In the genomic region with DNA sequence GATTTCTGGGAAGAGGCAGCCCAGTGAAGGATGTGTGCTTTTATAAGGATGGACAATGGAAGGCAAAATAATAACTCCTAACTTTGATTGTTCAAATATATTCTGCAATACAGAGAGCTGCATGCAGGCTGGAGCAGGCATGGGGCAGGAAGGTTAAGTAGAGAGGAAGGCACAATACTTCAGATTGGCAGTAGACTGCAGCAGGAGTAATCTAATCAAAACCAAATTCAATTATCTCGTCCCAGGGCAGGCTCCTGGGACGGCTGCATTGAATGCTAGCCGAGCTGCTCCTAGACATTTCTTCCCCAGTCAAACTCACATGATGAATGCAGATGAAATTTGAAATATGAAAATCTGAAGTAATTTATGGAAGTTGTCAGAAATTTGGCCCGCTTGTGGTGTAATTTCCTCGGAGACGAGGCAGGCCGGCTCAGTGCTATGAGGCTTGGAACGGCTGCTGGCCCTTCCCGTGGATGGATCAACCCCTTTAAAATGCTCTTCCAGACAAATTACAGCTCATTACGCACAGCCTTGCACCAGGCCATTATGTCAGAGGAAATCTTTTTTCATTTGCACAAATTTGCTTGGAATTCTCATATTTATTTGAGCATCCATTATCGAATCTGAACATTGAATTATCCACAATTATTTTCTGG, we compare ENCODE assay signal across 22 mouse cellular contexts. TPM values are rescaled to one million over a fixed set of nuclear protein-coding genes. Genes with fewer than 3 reads are reported as not detected.
DNase-seq lines count a peak whose midpoint lies in the region; ATAC-seq and TF ChIP-seq lines count a peak whose summit lies in the region.
"Had no signal": no experiment of that assay in that cellular context is flagged by ENCODE, and none has a peak within 500 bp of the region (broad histone marks: within the 10 kb centered on the region; RNA-seq: fewer than 3 reads in every experiment).

No protein-coding gene starts in this region.

- no peaks in the 10 kb centered on the region for H3K9me3 ChIP-seq in hindbrain, embryonic 11.5 days (ENCODE audit: control insufficient read depth, low read length)
- no peaks in the 10 kb centered on the region for H3K9me3 ChIP-seq in hindbrain, postnatal 0 days (ENCODE audit: low read length)
- H3K9me3 ChIP-seq in stomach, embryonic 14.5 days (ENCODE audit: control insufficient read depth, low read depth, low read length), result no peaks in the 10 kb centered on the region
- H3K9me3 ChIP-seq in stomach, postnatal 0 days (ENCODE audit: control insufficient read depth, low read length), result no peaks in the 10 kb centered on the region
- H3K9me3 ChIP-seq in intestine, embryonic 15.5 days, result no peaks in the 10 kb centered on the region
- H3K9me3 ChIP-seq: forebrain, embryonic 13.5 days; heart, embryonic 15.5 days; limb, embryonic 13.5 days; liver, embryonic 12.5 days had no signal

- peaks cover 6% of the 10 kb centered on the region for H3K27me3 ChIP-seq in hindbrain, embryonic 11.5 days (ENCODE audit: control insufficient read depth, insufficient read depth, low read length)
- peaks cover 33% of the 10 kb centered on the region; the same call in 1 of the 2 replicates for H3K27me3 ChIP-seq in hindbrain, postnatal 0 days (ENCODE audit: insufficient read depth, low read length)
- H3K27me3 ChIP-seq in stomach, embryonic 14.5 days (ENCODE audit: control insufficient read depth, insufficient read depth, low read length), result 0 out of 2 replicates have a peak, but pooled peaks cover 3% of the 10 kb centered on the region
- H3K27me3 ChIP-seq in stomach, postnatal 0 days (ENCODE audit: control insufficient read depth, insufficient read depth, low read length), result no peaks in the 10 kb centered on the region
- 0 out of 2 replicates have a peak, but pooled peaks cover 6% of the 10 kb centered on the region for H3K27me3 ChIP-seq in intestine, embryonic 15.5 days (replicated peaks)

- no peak for TF ChIP-seq EP300 in stomach, postnatal 0 days (optimal IDR thresholded peaks at IDR 0.05)

- ATAC-seq in hindbrain, embryonic 11.5 days (ENCODE audit: low FRiP score), result peak; percentile 79
- ATAC-seq in hindbrain, postnatal 0 days, result no peak
- peak; percentile 77; the same call in 1 of the 2 replicates for ATAC-seq in stomach, embryonic 14.5 days (ENCODE audit: insufficient number of reproducible peaks, insufficient read depth, low FRiP score, low read depth)
- no peak for ATAC-seq in stomach, postnatal 0 days (ENCODE audit: low FRiP score, low TSS enrichment)
- ATAC-seq in intestine, embryonic 15.5 days, result peak; percentile 86
- ATAC-seq: forebrain, embryonic 13.5 days; liver, embryonic 12.5 days had no signal

- no peak overlapping the region for H3K4me3 ChIP-seq in hindbrain, embryonic 11.5 days (ENCODE audit: low read depth, low read length)
- H3K4me3 ChIP-seq in hindbrain, postnatal 0 days (ENCODE audit: low read length), result no peak overlapping the region
- H3K4me3 ChIP-seq in stomach, embryonic 14.5 days (ENCODE audit: low read depth, low read length), result no peak overlapping the region
- H3K4me3 ChIP-seq in stomach, postnatal 0 days (ENCODE audit: low read depth, low read length), result no peak overlapping the region
- no peak overlapping the region for H3K4me3 ChIP-seq in intestine, embryonic 15.5 days (replicated peaks)
- H3K4me3 ChIP-seq: forebrain, embryonic 13.5 days; gastrocnemius, adult 2 months; heart, embryonic 15.5 days; limb, embryonic 13.5 days; liver, embryonic 12.5 days had no signal

- DNase-seq in hindbrain, embryonic 11.5 days (ENCODE audit: low spot score), result no peak
- DNase-seq in hindbrain, postnatal 0 days (ENCODE audit: low spot score), result no peak
- DNase-seq in stomach, postnatal 0 days (ENCODE audit: low spot score), result no peak
- DNase-seq in frontal cortex, adult 2 months (ENCODE audit: extremely low spot score in 1 of 2, low spot score in 1 of 2), result no peak
- DNase-seq in lung, postnatal 25 days (ENCODE audit: low spot score), result no peak
- DNase-seq: adrenal gland, postnatal 14 days; cerebellum, adult 9-10 months; gastrocnemius, adult 2 months; heart, postnatal 36 days; kidney, adult 11 months; kidney, postnatal 4 days; layer of hippocampus, adult 9-11 months; lung, adult 18-20 months; lung, postnatal 10 days; thymus, adult 2 months; thymus, postnatal 4 days had no signal

- no peaks in the 10 kb centered on the region for H3K36me3 ChIP-seq in hindbrain, embryonic 11.5 days (ENCODE audit: control insufficient read depth, insufficient read depth, low read length)
- no peaks in the 10 kb centered on the region for H3K36me3 ChIP-seq in hindbrain, postnatal 0 days (ENCODE audit: insufficient read depth, low read length)
- H3K36me3 ChIP-seq in stomach, embryonic 14.5 days (ENCODE audit: control insufficient read depth, insufficient read depth, low read length), result no peaks in the 10 kb centered on the region
- no peaks in the 10 kb centered on the region for H3K36me3 ChIP-seq in stomach, postnatal 0 days (ENCODE audit: control insufficient read depth, insufficient read depth, low read length)
- H3K36me3 ChIP-seq in intestine, embryonic 15.5 days, result no peaks in the 10 kb centered on the region
- H3K36me3 ChIP-seq: heart, embryonic 15.5 days; limb, embryonic 13.5 days; liver, embryonic 12.5 days had no signal

- no peak for TF ChIP-seq CTCF in hindbrain, postnatal 0 days (IDR thresholded peaks at IDR 0.05; ENCODE audit: low read depth)
- no peak for TF ChIP-seq CTCF in stomach, postnatal 0 days (IDR thresholded peaks at IDR 0.05; ENCODE audit: low read depth)

- no peaks in the 10 kb centered on the region for H3K4me1 ChIP-seq in hindbrain, embryonic 11.5 days (replicated peaks; ENCODE audit: control insufficient read depth, insufficient read depth, low read length)
- H3K4me1 ChIP-seq in hindbrain, postnatal 0 days (ENCODE audit: insufficient read depth, low read length), result no peaks in the 10 kb centered on the region
- no peaks in the 10 kb centered on the region for H3K4me1 ChIP-seq in stomach, embryonic 14.5 days (ENCODE audit: control insufficient read depth, insufficient read depth, low read length)
- H3K4me1 ChIP-seq in stomach, postnatal 0 days (replicated peaks; ENCODE audit: control insufficient read depth, insufficient read depth), result no peaks in the 10 kb centered on the region
- H3K4me1 ChIP-seq in intestine, embryonic 15.5 days (replicated peaks), result no peaks in the 10 kb centered on the region
- H3K4me1 ChIP-seq: heart, embryonic 15.5 days; limb, embryonic 13.5 days; liver, embryonic 12.5 days had no signal

- no peak overlapping the region for H3K4me2 ChIP-seq in hindbrain, embryonic 11.5 days (replicated peaks; ENCODE audit: low read depth, low read length)
- H3K4me2 ChIP-seq in hindbrain, postnatal 0 days (ENCODE audit: low read depth, low read length), result no peak overlapping the region
- H3K4me2 ChIP-seq in stomach, embryonic 14.5 days (replicated peaks; ENCODE audit: low read depth, low read length), result no peak overlapping the region
- H3K4me2 ChIP-seq in stomach, postnatal 0 days (replicated peaks; ENCODE audit: low read depth), result no peak overlapping the region
- no peak overlapping the region for H3K4me2 ChIP-seq in intestine, embryonic 15.5 days (replicated peaks)
- H3K4me2 ChIP-seq: forebrain, embryonic 13.5 days; heart, embryonic 15.5 days; limb, embryonic 13.5 days; liver, embryonic 12.5 days had no signal

- no peak overlapping the region for H3K9ac ChIP-seq in hindbrain, embryonic 11.5 days (ENCODE audit: low read depth, low read length)
- no peak overlapping the region for H3K9ac ChIP-seq in hindbrain, postnatal 0 days (replicated peaks; ENCODE audit: low read length)
- H3K9ac ChIP-seq in stomach, embryonic 14.5 days (replicated peaks; ENCODE audit: low read depth, low read length), result no peak overlapping the region
- H3K9ac ChIP-seq in stomach, postnatal 0 days (ENCODE audit: low read length), result no peak overlapping the region
- no peak overlapping the region for H3K9ac ChIP-seq in intestine, embryonic 15.5 days
- H3K9ac ChIP-seq: forebrain, embryonic 13.5 days; heart, embryonic 15.5 days; limb, embryonic 13.5 days; liver, embryonic 12.5 days had no signal

- WGBS in hindbrain, embryonic 11.5 days, result 50% methylated on average over 11 of the region's 11 CpGs
- WGBS in hindbrain, postnatal 0 days, result 55% methylated on average over 11 of the region's 11 CpGs
- 68% methylated on average over 11 of the region's 11 CpGs for WGBS in stomach, embryonic 14.5 days
- 63% methylated on average over 11 of the region's 11 CpGs for WGBS in stomach, postnatal 0 days
- 66% methylated on average over 11 of the region's 11 CpGs for WGBS in intestine, embryonic 15.5 days

- H3K27ac ChIP-seq in hindbrain, embryonic 11.5 days (ENCODE audit: low read depth, low read length), result no peak overlapping the region; the same call in 1 of the 2 replicates
- H3K27ac ChIP-seq in hindbrain, postnatal 0 days, result no peak overlapping the region
- H3K27ac ChIP-seq in stomach, embryonic 14.5 days (ENCODE audit: low read length), result no peak overlapping the region
- no peak overlapping the region for H3K27ac ChIP-seq in stomach, postnatal 0 days (replicated peaks)
- no peak overlapping the region for H3K27ac ChIP-seq in intestine, embryonic 15.5 days
- H3K27ac ChIP-seq: forebrain, embryonic 13.5 days; gastrocnemius, adult 2 months; heart, embryonic 15.5 days; limb, embryonic 13.5 days; liver, embryonic 12.5 days had no signal

RNA-seq across cellular contexts. Expression of a gene that starts 55.2 kb away (rescaled TPM):
- 112 and 118 TPM in 2 replicates for polyA plus RNA-seq in hindbrain, embryonic 11.5 days (2014; fragmentation: Nextera tagmentation; extraction: Ambion mirVana)
- 64.5 and 83.3 TPM in 2 replicates for total RNA-seq in hindbrain, postnatal 0 days (2014; rRNA removed)
- polyA plus RNA-seq in hindbrain, postnatal 0 days (2015; fragmentation: Nextera tagmentation; extraction: Ambion mirVana), result 61.5 and 67.4 TPM in 2 replicates
- 79.1 and 83.3 TPM in 2 replicates for polyA plus RNA-seq in stomach, embryonic 14.5 days (2014; fragmentation: Nextera tagmentation; extraction: Ambion mirVana)
- 98.1 and 106 TPM in 2 replicates for polyA plus RNA-seq in stomach, postnatal 0 days (2015; fragmentation: Nextera tagmentation; extraction: Ambion mirVana)
- 115 and 116 TPM in 2 replicates for polyA plus RNA-seq in intestine, embryonic 15.5 days (2015; fragmentation: Nextera tagmentation; extraction: Ambion mirVana)
- 49.0 and 58.1 TPM in 2 replicates for polyA plus RNA-seq in frontal cortex, adult 2 months (2012; rRNA removed)

Comparison
In these comparisons a context has a peak if more than half of its experiments do, and no peak if none do; other contexts are left out.
1. ATAC-seq: peak in hindbrain, embryonic 11.5 days (single experiment), stomach, embryonic 14.5 days (single experiment) and intestine, embryonic 15.5 days (single experiment); none in hindbrain, postnatal 0 days (single experiment) and stomach, postnatal 0 days (single experiment).